Mouse (Mus musculus) megakaryocyte-erythroid progenitor cell, adult 5-6 weeks (primary cell): ENCODE results near the gene Tcf7l2. TPM values are rescaled to one million over a fixed set of nuclear protein-coding genes. Genes with fewer than 3 reads are reported as not detected.

ENCODE experiments used
- ATAC-seq: replicated peaks from 2 replicates; pipeline ENCODE4 v1.8.0; 2016; ENCODE audit warnings: mild to moderate bottlenecking, inconsistent platforms; ENCODE audit not compliant: severe bottlenecking, poor library complexity, low FRiP score, low TSS enrichment
- total RNA-seq, 2 experiments: library from RNA; stranded (forward) in 1 of 2; stranded (reverse) in 1 of 2; fragments of 200-1000, 215-1000 nt in 1 of 2; fragments of >200 nt in 1 of 2; fragmentation: Nextera tagmentation in 1 of 2; gene quantifications; 2 replicates each; pipeline ENCODE4 v1.2.3; 2014 to 2017

Tcf7l2 gene
- total RNA-seq, 2 experiments from 2014 or later: 1.9 to 6.4 TPM

GRCm38 (mm10) chr19:55955126-55955525 lies 213.5 kb downstream of the Tcf7l2 start:
- ATAC-seq: no peak

DNA sequence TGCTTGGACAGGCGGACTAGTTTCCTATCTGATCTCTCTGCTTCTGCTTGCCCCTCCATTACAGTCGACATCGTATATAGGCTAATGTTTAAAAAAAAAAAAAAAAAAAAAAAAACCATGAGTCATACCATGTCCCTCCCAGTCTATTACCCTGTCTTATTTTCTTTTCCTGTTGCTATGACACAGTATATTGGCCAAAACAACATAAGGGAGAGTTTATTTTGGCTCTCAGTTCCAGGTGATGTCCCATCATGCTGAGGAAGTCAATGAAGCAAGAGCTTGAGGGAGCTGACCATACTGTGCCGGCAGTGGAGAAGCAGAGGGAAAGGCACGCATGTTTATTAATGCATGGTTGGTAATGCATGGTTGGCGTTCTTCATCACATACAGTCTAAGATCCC lies 215.1 kb downstream of the Tcf7l2 start:
- no peak for ATAC-seq

GRCm38 (mm10) chr19:55964421-55964820 lies 222.8 kb downstream of the Tcf7l2 start:
- ATAC-seq: no peak

GRCm38 (mm10) chr19:55966066-55966465 lies 224.4 kb downstream of the Tcf7l2 start:
- no peak for ATAC-seq

- no peak for ATAC-seq
Measured at GRCm38 (mm10) chr19:55969929-55970531, 228.4 kb downstream of the Tcf7l2 start.

DNA sequence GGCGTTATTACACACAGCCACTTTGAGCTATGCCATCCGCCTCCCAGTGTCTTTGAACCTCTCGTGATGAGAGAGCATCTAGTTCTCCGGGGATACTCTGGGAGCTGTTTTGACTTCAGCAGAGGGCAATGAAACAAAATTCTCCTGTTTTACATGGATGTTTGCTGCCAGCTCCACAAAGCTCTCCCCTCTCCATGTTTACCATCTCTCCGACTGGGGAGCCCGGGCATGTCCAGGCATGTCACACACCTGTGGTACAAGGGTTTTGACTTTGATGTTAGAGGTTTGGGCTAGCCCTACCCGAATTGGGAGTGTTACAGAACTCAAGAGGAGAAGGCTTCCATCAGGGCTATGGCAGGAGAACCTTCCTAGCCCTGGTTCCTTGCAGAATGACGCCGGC lies 234.5 kb downstream of the Tcf7l2 start:
- no peak for ATAC-seq
